Mouse (Mus musculus): ENCODE measurements around the gene Clcn5. TPM values are rescaled to one million over a fixed set of nuclear protein-coding genes. Genes with fewer than 3 reads are reported as not detected.

Gene Clcn5
- total RNA-seq, 2 experiments from 2014 or later: 0.98 to 1.3 TPM

DNA sequence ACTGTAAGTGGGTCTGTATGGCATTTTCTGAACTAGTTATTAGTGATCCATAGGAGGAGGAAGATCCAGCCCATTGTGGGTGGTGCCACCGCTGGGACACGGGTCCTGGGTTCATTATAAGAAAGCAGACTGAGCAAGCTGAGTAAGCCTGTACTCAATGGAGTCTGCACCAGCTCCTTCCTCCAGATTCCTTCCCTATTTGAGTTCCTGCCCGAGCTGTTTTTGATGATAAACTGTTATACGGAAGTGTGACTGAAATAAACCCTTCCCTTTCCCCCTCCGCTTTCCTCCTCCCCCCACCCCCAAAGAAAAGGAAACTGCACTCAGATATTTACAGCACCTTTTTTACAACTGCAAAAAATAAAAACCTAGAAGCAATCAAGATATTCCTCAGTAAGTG is 115.1 kb downstream of the Clcn5 start:
- no peak for ATAC-seq (replicated peaks; ENCODE audit: low FRiP score, poor library complexity, severe bottlenecking)

- no peak for ATAC-seq (replicated peaks; ENCODE audit: low FRiP score, poor library complexity, severe bottlenecking)
These were observed 115.6 kb downstream of the Clcn5 start for GRCm38 (mm10) chrX:7203535-7203934.

DNA sequence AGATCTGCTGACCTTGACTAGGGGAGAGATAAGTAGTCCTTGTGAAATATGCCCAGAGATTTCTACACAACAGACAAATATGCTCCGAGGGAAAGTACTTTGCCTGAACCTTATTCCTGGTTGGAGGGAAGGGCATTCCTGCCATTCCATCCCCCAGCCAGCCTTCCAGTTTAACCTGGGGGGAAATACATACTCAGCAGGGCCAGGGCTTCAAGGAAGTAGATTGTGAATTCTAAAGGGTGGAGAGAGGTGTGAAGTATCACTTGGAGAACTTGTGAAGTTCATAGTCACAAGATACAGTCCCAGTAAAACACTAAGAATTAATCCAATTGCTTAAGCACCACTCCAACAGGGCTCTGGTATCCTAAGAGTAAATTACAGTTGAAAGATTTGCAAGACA is 121.3 kb downstream of the Clcn5 start:
- ATAC-seq (replicated peaks; ENCODE audit: low FRiP score, poor library complexity, severe bottlenecking): no peak

DNA sequence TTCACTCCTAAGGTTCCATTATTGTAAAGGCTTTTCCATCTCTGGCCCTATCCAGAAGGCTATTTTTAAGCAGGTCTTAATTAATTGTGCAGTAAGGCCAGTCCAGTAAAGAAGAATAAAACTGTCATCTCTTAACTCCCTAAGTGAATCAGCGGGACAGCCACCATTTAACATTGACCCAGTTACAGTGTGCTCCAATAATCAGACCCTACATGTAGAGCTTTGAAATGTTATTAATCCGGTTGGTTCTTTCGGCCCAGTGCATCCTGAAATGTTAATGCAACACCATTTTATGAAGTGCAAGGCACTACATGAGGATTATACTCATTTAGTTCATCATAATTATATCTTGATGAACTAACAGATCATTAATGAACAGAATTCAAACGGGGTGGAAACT is 128.3 kb downstream of the Clcn5 start:
- ATAC-seq (replicated peaks; ENCODE audit: low FRiP score, poor library complexity, severe bottlenecking): no peak

- no peak for ATAC-seq (replicated peaks; ENCODE audit: low FRiP score, poor library complexity, severe bottlenecking)
These were observed 130.8 kb downstream of the Clcn5 start for GRCm38 (mm10) chrX:7188311-7188807.

GRCm38 (mm10) chrX:7187455-7188310 is 131.5 kb downstream of the Clcn5 start:
- no peak for ATAC-seq (replicated peaks; ENCODE audit: low FRiP score, poor library complexity, severe bottlenecking)

DNA sequence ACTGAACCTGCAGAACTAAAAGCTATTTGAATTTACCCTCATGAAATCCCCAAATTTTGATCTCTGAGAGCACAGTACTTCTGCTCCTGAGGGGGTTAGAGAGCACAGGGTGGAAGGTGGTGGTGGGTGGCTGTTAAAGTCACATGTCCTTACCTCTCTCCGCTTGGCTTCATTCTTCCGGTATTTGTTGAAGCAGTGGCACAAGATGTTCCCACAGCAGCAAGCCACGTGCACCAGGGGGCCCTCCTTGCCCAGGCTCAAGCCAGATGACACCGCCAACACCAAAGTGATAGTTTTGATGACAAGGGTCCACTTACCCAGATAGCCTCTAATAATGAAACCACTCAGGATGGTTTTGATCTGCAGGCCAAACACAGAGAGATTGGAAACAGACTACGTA is 149.0 kb downstream of the Clcn5 start:
- no peak for ATAC-seq (replicated peaks; ENCODE audit: low FRiP score, poor library complexity, severe bottlenecking)

- ATAC-seq (replicated peaks; ENCODE audit: low FRiP score, poor library complexity, severe bottlenecking): no peak
These were observed 150.4 kb downstream of the Clcn5 start for GRCm38 (mm10) chrX:7168799-7169198.

DNA sequence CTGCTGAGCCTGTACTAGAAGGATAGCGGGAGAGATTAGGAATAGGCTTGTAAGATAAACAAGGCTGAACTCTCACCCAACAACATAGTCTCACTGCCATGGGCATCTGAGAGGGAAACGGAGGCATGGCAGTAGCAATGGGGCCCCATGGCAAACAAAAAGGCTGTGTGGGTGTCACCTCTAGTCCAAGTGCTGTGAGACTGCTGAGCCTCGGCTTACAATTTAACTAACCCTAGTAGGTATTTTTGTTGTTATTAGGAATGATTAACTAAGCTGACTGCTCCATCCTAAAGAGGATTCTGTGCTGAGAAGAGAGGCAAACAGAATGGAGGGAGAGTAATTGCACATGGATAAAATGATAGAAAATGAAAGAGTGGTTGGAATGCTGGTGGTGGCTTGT is 161.2 kb downstream of the Clcn5 start:
- no peak for ATAC-seq (replicated peaks; ENCODE audit: low FRiP score, poor library complexity, severe bottlenecking)

DNA sequence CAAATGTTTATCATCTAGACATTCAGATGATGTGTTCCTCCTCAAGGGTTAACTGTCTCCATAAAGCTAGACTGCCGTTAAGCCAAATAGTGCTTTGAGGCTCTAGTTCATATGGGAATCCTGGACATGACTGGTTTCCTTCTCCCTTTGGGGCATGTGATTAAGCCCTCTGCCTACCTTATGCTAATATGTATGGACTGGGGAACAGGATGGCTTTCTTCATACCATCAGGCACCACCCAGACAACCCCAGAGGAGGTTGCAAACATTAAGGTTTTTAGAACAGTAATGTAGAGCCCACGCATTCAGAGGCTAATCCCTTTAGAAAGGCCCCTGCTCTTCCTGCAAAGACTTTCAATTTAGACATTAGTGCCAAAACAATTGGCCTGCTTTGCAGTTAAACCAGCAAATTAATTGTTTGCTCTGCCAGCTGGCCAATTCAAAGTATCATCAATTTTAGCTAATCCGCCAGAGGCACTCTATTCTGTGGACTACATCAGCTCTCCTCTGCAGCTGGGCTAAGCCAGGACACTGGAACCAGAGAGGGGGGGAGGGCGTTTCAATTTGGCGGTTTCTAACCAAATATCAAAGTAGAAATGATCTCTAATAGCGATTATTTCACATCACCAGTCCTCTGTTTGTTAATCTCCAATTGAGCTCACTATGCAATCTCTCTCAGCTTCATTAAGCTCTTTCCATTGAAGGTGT is 163.0 kb downstream of the Clcn5 start:
- no peak for ATAC-seq (replicated peaks; ENCODE audit: low FRiP score, poor library complexity, severe bottlenecking)

GRCm38 (mm10) chrX:7150129-7150528 is 169.0 kb downstream of the Clcn5 start:
- ATAC-seq (replicated peaks; ENCODE audit: low FRiP score, poor library complexity, severe bottlenecking): no peak

DNA sequence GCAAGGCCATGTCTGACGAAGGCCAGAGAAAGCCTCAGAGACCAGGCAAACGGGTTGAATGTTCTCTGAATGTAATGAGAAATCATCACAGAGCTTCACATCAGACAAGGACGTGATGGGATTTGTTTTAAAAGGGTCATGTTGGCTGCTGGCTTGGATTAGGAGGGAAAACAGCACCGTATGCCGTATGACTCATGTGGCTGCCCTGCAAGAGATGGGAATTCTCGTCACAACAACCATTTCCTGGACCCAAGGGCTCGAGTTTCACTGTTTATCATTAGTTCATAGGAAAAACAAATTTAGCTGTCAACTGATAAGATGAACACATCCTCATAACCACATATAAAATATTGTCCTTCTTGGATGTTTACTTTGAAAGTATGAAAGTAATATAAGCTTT is 173.0 kb downstream of the Clcn5 start:
- ATAC-seq (replicated peaks; ENCODE audit: low FRiP score, poor library complexity, severe bottlenecking): no peak

GRCm38 (mm10) chrX:7121618-7122280 is 197.4 kb downstream of the Clcn5 start:
- no peak for ATAC-seq (replicated peaks; ENCODE audit: low FRiP score, poor library complexity, severe bottlenecking)

- ATAC-seq (replicated peaks; ENCODE audit: low FRiP score, poor library complexity, severe bottlenecking): no peak
These were observed 204.3 kb downstream of the Clcn5 start for GRCm38 (mm10) chrX:7114885-7115284.

Other genes with a start within 250 kb of the Clcn5 start
- gene Usp27x, start 56.5 kb upstream of the Clcn5 start, total RNA-seq (2015; ENCODE audit: low replicate concordance): not detected in 2 replicates
- not detected in 2 replicates for gene Usp27x, start 56.5 kb upstream of the Clcn5 start, total RNA-seq (2017; ENCODE audit: low replicate concordance)

Measured in erythroid progenitor cell, adult 5-6 weeks (primary cell).